7 mouse cellular contexts compared by ENCODE assay signal in genomic region chr10:127071203-127071602, GRCm38 (mm10). TPM values are rescaled to one million over a fixed set of nuclear protein-coding genes. Genes with fewer than 3 reads are reported as not detected.
DNase-seq lines count a peak whose midpoint lies in the region; ATAC-seq and TF ChIP-seq lines count a peak whose summit lies in the region.

No protein-coding gene starts in this region.

- no peak for TF ChIP-seq CTCF in lung, embryonic 14.5 days (IDR thresholded peaks at IDR 0.05; ENCODE audit: low read depth)

- no peak overlapping the region for H3K27ac ChIP-seq in lung, embryonic 14.5 days (ENCODE audit: low read depth)
- H3K27ac ChIP-seq in forebrain, embryonic 10.5 days, result peak overlapping the region; percentile 92; the same call in 1 of the 2 replicates
- no peak overlapping the region for H3K27ac ChIP-seq in limb, embryonic 13.5 days
- no peak overlapping the region for H3K27ac ChIP-seq in stomach, embryonic 15.5 days

- peak overlapping the region; percentile 92 for H3K4me2 ChIP-seq in lung, embryonic 14.5 days
- H3K4me2 ChIP-seq in limb, embryonic 13.5 days (replicated peaks), result peak overlapping the region; percentile 98
- peak overlapping the region; percentile 81 for H3K4me2 ChIP-seq in stomach, embryonic 15.5 days

- H3K9me3 ChIP-seq in lung, embryonic 14.5 days (ENCODE audit: low read depth, low read length), result no peaks in the 10 kb centered on the region
- H3K9me3 ChIP-seq in forebrain, embryonic 10.5 days, result no peaks in the 10 kb centered on the region
- no peaks in the 10 kb centered on the region for H3K9me3 ChIP-seq in limb, embryonic 13.5 days
- H3K9me3 ChIP-seq in stomach, embryonic 15.5 days, result no peaks in the 10 kb centered on the region

- H3K36me3 ChIP-seq in lung, embryonic 14.5 days (ENCODE audit: insufficient read depth), result peaks cover 26% of the 10 kb centered on the region
- peaks cover 27% of the 10 kb centered on the region for H3K36me3 ChIP-seq in forebrain, embryonic 10.5 days (replicated peaks)
- H3K36me3 ChIP-seq in limb, embryonic 13.5 days, result peaks cover 26% of the 10 kb centered on the region
- peaks cover 19% of the 10 kb centered on the region for H3K36me3 ChIP-seq in stomach, embryonic 15.5 days

- WGBS in lung, embryonic 14.5 days, result 69% methylated on average over 9 of the region's 9 CpGs
- 86% methylated on average over 9 of the region's 9 CpGs for WGBS in forebrain, embryonic 10.5 days
- 79% methylated on average over 9 of the region's 9 CpGs for WGBS in limb, embryonic 13.5 days
- WGBS in stomach, embryonic 15.5 days, result 69% methylated on average over 9 of the region's 9 CpGs

- DNase-seq in lung, embryonic 14.5 days, result no peak
- DNase-seq in lung, postnatal 4 days, result no peak
- no peak for DNase-seq in forebrain, embryonic 10.5 days (ENCODE audit: extremely low spot score, low spot score)
- no peak for DNase-seq in thymus, adult 18-20 months

- peak overlapping the region; percentile 71 for H3K9ac ChIP-seq in lung, embryonic 14.5 days
- H3K9ac ChIP-seq in limb, embryonic 13.5 days, result peak overlapping the region; percentile 76
- H3K9ac ChIP-seq in stomach, embryonic 15.5 days, result no peak overlapping the region; the same call in 1 of the 2 replicates

- H3K4me1 ChIP-seq in lung, embryonic 14.5 days (ENCODE audit: insufficient read depth), result peaks cover 11% of the 10 kb centered on the region; the same call in 1 of the 2 replicates
- peaks cover 47% of the 10 kb centered on the region for H3K4me1 ChIP-seq in forebrain, embryonic 10.5 days
- H3K4me1 ChIP-seq in limb, embryonic 13.5 days, result peaks cover 22% of the 10 kb centered on the region
- peaks cover 18% of the 10 kb centered on the region for H3K4me1 ChIP-seq in stomach, embryonic 15.5 days

- peak overlapping the region; percentile 61 for H3K4me3 ChIP-seq in lung, embryonic 14.5 days (ENCODE audit: low read depth, low read length)
- H3K4me3 ChIP-seq in forebrain, embryonic 10.5 days, result peak overlapping the region; percentile 66
- peak overlapping the region; percentile 68 for H3K4me3 ChIP-seq in limb, embryonic 13.5 days
- H3K4me3 ChIP-seq in stomach, embryonic 15.5 days (replicated peaks), result peak overlapping the region; percentile 70

- no peak for ATAC-seq in lung, embryonic 14.5 days (ENCODE audit: insufficient read depth)
- ATAC-seq in limb, embryonic 13.5 days (ENCODE audit: low FRiP score, low read depth), result no peak
- no peak for ATAC-seq in stomach, embryonic 15.5 days (ENCODE audit: insufficient read depth, low FRiP score, low read depth)
- no peak for ATAC-seq in cerebellum, adult (ENCODE audit: insufficient number of reproducible peaks, low FRiP score, low TSS enrichment)

- no peaks in the 10 kb centered on the region for H3K27me3 ChIP-seq in lung, embryonic 14.5 days (ENCODE audit: insufficient read depth, low read length)
- H3K27me3 ChIP-seq in forebrain, embryonic 10.5 days (ENCODE audit: poor library complexity, severe bottlenecking), result peaks cover 12% of the 10 kb centered on the region; the same call in 1 of the 2 replicates
- peaks cover 16% of the 10 kb centered on the region for H3K27me3 ChIP-seq in limb, embryonic 13.5 days
- peaks cover 9% of the 10 kb centered on the region; the same call in 1 of the 2 replicates for H3K27me3 ChIP-seq in stomach, embryonic 15.5 days (replicated peaks)

RNA-seq across cellular contexts. Expression of gene Tspan31, which starts 1.1 kb away (rescaled TPM):
- polyA plus RNA-seq in lung, embryonic 14.5 days (2014; fragmentation: Nextera tagmentation; extraction: Ambion mirVana), result 120 and 130 TPM in 2 replicates
- polyA plus RNA-seq in forebrain, embryonic 10.5 days (2016; fragmentation: Nextera tagmentation; extraction: Ambion mirVana), result 188 and 190 TPM in 2 replicates
- 174 and 188 TPM in 2 replicates for polyA plus RNA-seq in limb, embryonic 13.5 days (2015; fragmentation: Nextera tagmentation; extraction: Ambion mirVana)
- polyA plus RNA-seq in stomach, embryonic 15.5 days (2015; fragmentation: Nextera tagmentation; extraction: Ambion mirVana), result 154 and 163 TPM in 2 replicates

RNA-seq across cellular contexts. Expression of gene Agap2, which starts 3.9 kb away (rescaled TPM):
- 0.07 and 0.11 TPM in 2 replicates for polyA plus RNA-seq in lung, embryonic 14.5 days (2014; fragmentation: Nextera tagmentation; extraction: Ambion mirVana)
- 0.10 and 0.23 TPM in 2 replicates for polyA plus RNA-seq in forebrain, embryonic 10.5 days (2016; fragmentation: Nextera tagmentation; extraction: Ambion mirVana)
- 0.29 and 0.43 TPM in 2 replicates for polyA plus RNA-seq in limb, embryonic 13.5 days (2015; fragmentation: Nextera tagmentation; extraction: Ambion mirVana)
- polyA plus RNA-seq in stomach, embryonic 15.5 days (2015; fragmentation: Nextera tagmentation; extraction: Ambion mirVana), result 0.28 and 0.67 TPM in 2 replicates

RNA-seq across cellular contexts. Expression of gene Cdk4, which starts 7.9 kb away (rescaled TPM):
- polyA plus RNA-seq in lung, embryonic 14.5 days (2014; fragmentation: Nextera tagmentation; extraction: Ambion mirVana), result 2,143 and 2,245 TPM in 2 replicates
- 3,005 and 3,066 TPM in 2 replicates for polyA plus RNA-seq in forebrain, embryonic 10.5 days (2016; fragmentation: Nextera tagmentation; extraction: Ambion mirVana)
- 2,027 and 2,061 TPM in 2 replicates for polyA plus RNA-seq in limb, embryonic 13.5 days (2015; fragmentation: Nextera tagmentation; extraction: Ambion mirVana)
- 1,443 and 1,450 TPM in 2 replicates for polyA plus RNA-seq in stomach, embryonic 15.5 days (2015; fragmentation: Nextera tagmentation; extraction: Ambion mirVana)

RNA-seq across cellular contexts. Expression of gene March9, which starts 11.2 kb away (rescaled TPM):
- polyA plus RNA-seq in lung, embryonic 14.5 days (2014; fragmentation: Nextera tagmentation; extraction: Ambion mirVana), result 0.99 and 1.5 TPM in 2 replicates
- polyA plus RNA-seq in forebrain, embryonic 10.5 days (2016; fragmentation: Nextera tagmentation; extraction: Ambion mirVana), result 1.1 and 1.2 TPM in 2 replicates
- 1.5 and 1.8 TPM in 2 replicates for polyA plus RNA-seq in limb, embryonic 13.5 days (2015; fragmentation: Nextera tagmentation; extraction: Ambion mirVana)
- 0.79 and 1.2 TPM in 2 replicates for polyA plus RNA-seq in stomach, embryonic 15.5 days (2015; fragmentation: Nextera tagmentation; extraction: Ambion mirVana)

RNA-seq across cellular contexts. Expression of gene Cyp27b1, which starts 23.2 kb away (rescaled TPM):
- 0.09 TPM in 1 of 2 replicates, not detected in the other for polyA plus RNA-seq in lung, embryonic 14.5 days (2014; fragmentation: Nextera tagmentation; extraction: Ambion mirVana)
- polyA plus RNA-seq in forebrain, embryonic 10.5 days (2016; fragmentation: Nextera tagmentation; extraction: Ambion mirVana), result 0.11 and 0.16 TPM in 2 replicates
- polyA plus RNA-seq in limb, embryonic 13.5 days (2015; fragmentation: Nextera tagmentation; extraction: Ambion mirVana), result 0.10 and 0.15 TPM in 2 replicates
- polyA plus RNA-seq in stomach, embryonic 15.5 days (2015; fragmentation: Nextera tagmentation; extraction: Ambion mirVana), result 0.17 and 0.32 TPM in 2 replicates
